ENCODE assay signal across 9 mouse cellular contexts in genomic region chr8:56706941-56707706, GRCm38 (mm10).
DNase-seq lines count a peak whose midpoint lies in the region; ATAC-seq and TF ChIP-seq lines count a peak whose summit lies in the region.
"Had no signal": no experiment of that assay in that cellular context is flagged by ENCODE, and none has a peak within 500 bp of the region (broad histone marks: within the 10 kb centered on the region; RNA-seq: fewer than 3 reads in every experiment).

No protein-coding gene starts in this region.

- peak; percentile 97 for DNase-seq in MN1 (ENCODE audit: low spot score)
- DNase-seq in brain, embryonic 14.5 days (ENCODE audit: low read depth), result peak; percentile 89
- DNase-seq in hindbrain, embryonic 11.5 days (ENCODE audit: low spot score), result peak; percentile 39
- DNase-seq in midbrain, embryonic 10.5 days (ENCODE audit: low spot score), result peak; percentile 42
- DNase-seq in kidney, postnatal 10 days, result no peak
- DNase-seq in spleen, postnatal 36 days (ENCODE audit: low spot score in 2 of 2), result no peak

- H3K4me1 ChIP-seq in hindbrain, embryonic 11.5 days (replicated peaks; ENCODE audit: control insufficient read depth, insufficient read depth, low read length), result no peaks in the 10 kb centered on the region
- H3K4me1 ChIP-seq in midbrain, embryonic 10.5 days, result peaks cover 26% of the 10 kb centered on the region

- no peak for TF ChIP-seq POLR2A in brain, embryonic 14.5 days (IDR thresholded peaks at IDR 0.05; ENCODE audit: borderline replicate concordance, extremely low read depth, insufficient read depth, insufficient read length, poor library complexity, severe bottlenecking)

- no peak overlapping the region for H3K9ac ChIP-seq in hindbrain, embryonic 11.5 days (ENCODE audit: low read depth, low read length)

- no peaks in the 10 kb centered on the region for H3K9me3 ChIP-seq in hindbrain, embryonic 11.5 days (ENCODE audit: control insufficient read depth, low read length)
- no peaks in the 10 kb centered on the region for H3K9me3 ChIP-seq in midbrain, embryonic 10.5 days (replicated peaks)

- H3K4me3 ChIP-seq in hindbrain, embryonic 11.5 days (ENCODE audit: low read depth, low read length), result no peak overlapping the region
- H3K4me3 ChIP-seq in midbrain, embryonic 10.5 days, result peak overlapping the region; percentile 34
- H3K4me3 ChIP-seq: myocyte had no signal

- ATAC-seq in hindbrain, embryonic 11.5 days (ENCODE audit: low FRiP score), result peak; percentile 84
- no peak for ATAC-seq in megakaryocyte, adult 5-6 weeks (ENCODE audit: poor library complexity, severe bottlenecking)
- ATAC-seq in erythroid progenitor cell, adult 5-6 weeks (replicated peaks; ENCODE audit: low FRiP score, poor library complexity, severe bottlenecking), result no peak

- H3K4me2 ChIP-seq in hindbrain, embryonic 11.5 days (replicated peaks; ENCODE audit: low read depth, low read length), result 0 out of 2 replicates have a peak overlapping the region, but pooled peaks have one; percentile 9

- WGBS in hindbrain, embryonic 11.5 days, result 35% methylated on average over 14 of the region's 14 CpGs
- WGBS in midbrain, embryonic 10.5 days, result 18% methylated on average over 14 of the region's 14 CpGs

- H3K27me3 ChIP-seq in hindbrain, embryonic 11.5 days (ENCODE audit: control insufficient read depth, insufficient read depth, low read length), result no peaks in the 10 kb centered on the region
- H3K27me3 ChIP-seq in midbrain, embryonic 10.5 days (ENCODE audit: low read depth, poor library complexity, severe bottlenecking), result no peaks in the 10 kb centered on the region

- TF ChIP-seq CTCF in brain, embryonic 14.5 days (IDR thresholded peaks at IDR 0.05; ENCODE audit: borderline replicate concordance, extremely low read depth, insufficient read depth, insufficient read length), result no peak

- no peaks in the 10 kb centered on the region for H3K36me3 ChIP-seq in hindbrain, embryonic 11.5 days (ENCODE audit: control insufficient read depth, insufficient read depth, low read length)
- H3K36me3 ChIP-seq in midbrain, embryonic 10.5 days, result no peaks in the 10 kb centered on the region

- peak overlapping the region; percentile 33; the same call in 1 of the 2 replicates for H3K27ac ChIP-seq in hindbrain, embryonic 11.5 days (ENCODE audit: low read depth, low read length)
- H3K27ac ChIP-seq in midbrain, embryonic 10.5 days (replicated peaks), result peak overlapping the region; percentile 55; the same call in 1 of the 2 replicates

Comparison
In these comparisons a context has a peak if more than half of its experiments do, and no peak if none do; other contexts are left out.
1. DNase-seq: peak in MN1 (single experiment), brain, embryonic 14.5 days (single experiment), hindbrain, embryonic 11.5 days (single experiment) and midbrain, embryonic 10.5 days (single experiment); none in kidney, postnatal 10 days (single experiment) and spleen, postnatal 36 days (0 of 2).